Mouse (Mus musculus) embryonic fibroblast, embryonic 13.5 days (primary cell): ENCODE results near the gene Rab37.

Source experiments
- CTCF ChIP-seq: IDR thresholded peaks from 2 replicates; pipeline ENCODE4 v1.5.1; 2011; ENCODE audit warnings: mild to moderate bottlenecking, control low read depth, low read length, moderate library complexity, borderline replicate concordance; ENCODE audit not compliant: insufficient read depth
- POLR2A ChIP-seq: IDR thresholded peaks from 2 replicates; pipeline ENCODE4 v1.6.1; 2011; ENCODE audit warnings: low read depth, mild to moderate bottlenecking, control low read depth, low read length, moderate library complexity

DNA sequence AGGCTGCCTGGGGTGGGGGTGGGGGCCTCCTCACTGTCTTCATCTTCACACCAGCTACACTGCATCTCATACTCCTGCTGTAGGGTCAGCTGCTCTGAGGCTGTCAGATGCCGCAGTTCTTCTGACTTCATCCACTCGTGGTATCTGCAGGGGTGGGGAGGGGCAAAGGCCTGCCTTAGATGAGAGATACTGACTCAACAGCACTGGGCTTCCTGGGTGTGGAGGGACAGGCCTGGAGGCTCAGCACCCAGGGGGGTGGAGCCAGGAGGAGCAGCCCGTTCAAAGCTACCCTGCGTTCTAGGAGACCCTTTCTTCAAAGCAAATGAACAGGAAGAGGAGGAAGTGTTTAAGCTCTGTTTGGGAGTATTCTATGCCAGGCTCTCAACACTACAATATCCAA is 93.7 kb downstream of the Rab37 start:
- TF ChIP-seq CTCF (no peak), POLR2A (no peak)
